Mouse (Mus musculus): ENCODE data around the gene Slc25a39. TPM values are rescaled to one million over a fixed set of nuclear protein-coding genes. Genes with fewer than 3 reads are reported as not detected.
"Not testable (repeated sequence)": the region's sequence is repeated elsewhere in the genome, so short reads cannot be mapped to it uniquely, and the experiment has no call there.

Slc25a39 gene
- polyA plus RNA-seq, 3 experiments from 2014 or later: 40.1 to 61.9 (median 53.3) TPM

DNA sequence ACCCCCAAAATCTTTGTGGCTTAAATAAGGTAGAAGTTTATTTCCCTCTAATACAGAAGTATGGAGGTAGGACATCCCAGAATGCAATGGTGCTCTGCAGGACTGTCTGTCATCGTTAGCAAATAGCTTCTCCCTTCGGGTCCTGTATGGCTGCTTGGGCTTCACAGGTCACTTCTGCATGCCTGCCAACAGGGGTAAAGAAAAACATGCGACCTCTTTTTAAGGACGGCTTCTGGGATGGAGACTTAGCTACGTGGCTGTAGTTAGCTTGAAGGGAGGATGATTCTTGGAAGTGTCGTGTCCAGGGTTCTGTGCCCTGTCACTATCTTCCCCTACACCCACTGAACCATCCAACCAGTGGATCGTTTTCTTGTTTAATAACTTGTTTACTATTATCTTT lies 37.5 kb downstream of the Slc25a39 start:
- ATAC-seq: no peak

DNA sequence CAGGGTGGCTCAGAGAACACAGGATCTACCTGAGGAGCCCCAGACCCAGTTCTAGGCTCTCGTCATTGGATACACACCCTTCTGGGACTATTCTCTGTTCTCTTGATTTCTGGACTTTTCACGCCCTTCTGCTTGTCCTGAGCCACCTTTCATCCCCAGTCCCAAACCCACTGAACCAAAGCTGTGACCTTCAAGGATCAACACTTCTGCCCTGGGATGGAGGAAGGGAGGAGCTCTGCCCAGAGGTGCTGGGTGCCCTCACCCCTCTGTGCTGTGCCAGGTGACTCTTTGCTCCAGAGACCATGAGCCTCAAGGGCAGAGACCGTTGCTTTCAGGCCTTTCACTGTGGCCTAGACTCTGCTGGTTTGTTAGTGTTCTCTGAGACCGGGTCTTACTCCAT lies 38.5 kb downstream of the Slc25a39 start:
- no peak for ATAC-seq

GRCm38 (mm10) chr11:102368347-102368746 lies 39.4 kb downstream of the Slc25a39 start:
- no peak for ATAC-seq

DNA sequence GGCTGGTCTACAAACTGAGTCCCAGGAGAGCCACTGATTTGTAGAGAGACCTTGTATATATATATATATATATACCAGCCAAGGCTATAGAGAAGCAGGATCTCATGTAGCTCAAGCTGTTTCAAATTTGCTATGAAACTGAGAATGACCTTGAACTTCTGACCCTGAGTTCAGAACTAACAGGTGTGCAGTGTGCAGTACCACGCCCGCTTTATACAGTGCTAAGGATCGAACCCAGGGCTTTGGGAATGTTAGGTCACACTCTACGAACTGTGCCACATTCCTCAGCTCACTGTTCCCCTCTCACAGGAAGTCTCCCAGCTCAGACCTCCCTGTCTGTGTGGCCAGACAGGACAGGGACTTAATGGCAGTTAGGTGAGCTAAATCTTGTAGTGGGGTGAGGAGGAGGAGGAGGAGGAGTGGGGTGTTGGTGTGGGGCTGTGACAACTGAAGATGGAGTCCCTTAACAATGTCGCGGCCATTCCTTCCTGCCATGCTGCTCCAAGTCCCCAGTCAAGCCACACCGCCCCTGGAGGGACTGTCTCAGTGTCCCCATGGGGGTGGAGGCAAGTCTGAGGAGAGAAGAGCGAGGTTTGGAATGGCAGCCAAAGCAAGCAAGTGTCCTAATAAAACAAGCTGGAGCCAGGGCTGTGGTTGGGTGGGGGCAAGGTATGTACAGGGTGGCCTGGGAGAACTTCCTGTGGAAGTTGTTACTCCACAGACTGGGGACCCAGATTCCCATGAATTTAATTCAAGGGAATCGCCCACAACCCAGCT lies 40.1 kb downstream of the Slc25a39 start:
- no peak for ATAC-seq

DNA sequence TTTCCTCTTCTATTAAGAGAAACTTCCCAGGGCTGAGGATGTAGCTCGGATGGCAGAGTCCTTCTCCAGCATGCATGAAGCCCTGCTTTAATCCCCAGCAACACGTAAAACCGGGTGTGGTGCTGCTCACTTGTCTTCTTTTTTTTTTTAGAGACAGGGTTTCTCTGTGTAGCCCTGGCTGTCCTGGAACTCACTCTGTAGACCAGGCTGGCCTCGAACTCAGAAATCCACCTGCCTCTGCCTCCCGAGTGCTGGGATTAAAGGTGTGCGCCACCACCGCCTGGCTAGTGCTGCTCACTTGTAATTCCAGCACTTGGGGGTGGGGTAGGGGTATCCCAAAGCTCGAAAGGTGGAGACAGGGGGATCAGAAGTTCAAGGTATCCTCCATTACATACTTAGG lies 41.6 kb downstream of the Slc25a39 start, which contains the start of gene Slc4a1:
TSS of gene Slc4a1 (minus strand) at position 101 of the 400 bp plus-strand sequence.
- not testable (repeated sequence) for ATAC-seq

DNA sequence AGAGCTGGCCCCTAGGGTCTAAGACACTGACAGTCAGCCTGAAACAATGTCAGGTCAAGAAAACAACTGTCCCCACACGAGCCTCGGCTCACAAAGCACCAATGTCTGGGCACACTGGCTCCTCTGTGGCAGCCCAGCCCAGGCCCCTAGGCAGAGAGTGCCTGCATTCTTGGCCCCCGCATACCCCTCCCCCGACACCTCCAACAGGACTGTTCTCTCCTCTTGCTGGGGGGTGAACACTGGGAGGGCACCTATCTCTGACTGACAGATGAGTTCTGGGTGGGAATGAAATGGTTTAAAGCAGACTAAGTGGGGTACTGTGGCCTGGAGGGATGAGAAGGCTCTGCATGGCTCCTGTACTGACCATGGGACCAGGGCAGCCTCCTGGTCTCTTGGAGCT lies 42.0 kb downstream of the Slc25a39 start:
- ATAC-seq: no peak

DNA sequence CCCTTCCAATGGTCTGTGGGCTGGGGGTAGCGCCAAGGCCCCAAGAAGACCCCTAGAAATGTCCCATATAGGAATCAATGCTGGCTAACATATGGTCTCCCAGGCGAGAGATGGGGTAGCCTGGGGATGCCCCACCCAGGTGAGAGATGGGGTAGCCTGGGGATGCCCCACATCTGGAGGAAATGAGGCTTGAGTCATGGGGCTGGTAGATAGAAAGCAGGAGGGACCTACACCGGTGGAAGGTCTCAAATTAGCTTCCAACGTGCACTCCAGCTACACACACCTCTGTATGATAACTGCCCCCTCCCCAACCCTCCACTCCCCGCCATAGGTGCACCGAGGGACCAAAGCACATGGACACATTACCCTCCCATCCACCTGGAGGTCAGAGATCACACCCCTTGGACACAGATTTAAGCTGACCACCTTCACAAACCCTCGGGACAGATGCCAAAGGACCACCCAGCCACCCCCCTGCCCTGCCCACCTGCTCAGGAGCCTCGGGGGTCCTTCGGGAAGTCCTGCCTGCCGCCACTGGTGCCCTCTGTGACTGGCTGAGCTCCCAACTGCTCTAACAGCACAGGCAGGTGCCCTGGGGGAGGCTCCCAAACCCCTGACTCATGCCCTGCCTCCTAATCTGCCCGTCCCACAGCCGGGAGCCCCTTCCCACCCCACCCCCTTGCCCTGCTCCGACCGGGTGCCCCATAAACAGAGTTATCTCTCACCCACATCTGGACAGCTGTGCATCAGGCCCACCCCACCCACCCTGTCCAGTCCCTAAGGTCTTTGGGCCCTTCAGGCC lies 43.0 kb downstream of the Slc25a39 start:
- ATAC-seq: no peak

- ATAC-seq: no peak
These were observed 44.1 kb downstream of the Slc25a39 start for GRCm38 (mm10) chr11:102363623-102364022.

GRCm38 (mm10) chr11:102361776-102362495 lies 45.8 kb downstream of the Slc25a39 start:
- no peak for ATAC-seq

- ATAC-seq: no peak
These were observed 49.4 kb downstream of the Slc25a39 start for GRCm38 (mm10) chr11:102358365-102358764.

DNA sequence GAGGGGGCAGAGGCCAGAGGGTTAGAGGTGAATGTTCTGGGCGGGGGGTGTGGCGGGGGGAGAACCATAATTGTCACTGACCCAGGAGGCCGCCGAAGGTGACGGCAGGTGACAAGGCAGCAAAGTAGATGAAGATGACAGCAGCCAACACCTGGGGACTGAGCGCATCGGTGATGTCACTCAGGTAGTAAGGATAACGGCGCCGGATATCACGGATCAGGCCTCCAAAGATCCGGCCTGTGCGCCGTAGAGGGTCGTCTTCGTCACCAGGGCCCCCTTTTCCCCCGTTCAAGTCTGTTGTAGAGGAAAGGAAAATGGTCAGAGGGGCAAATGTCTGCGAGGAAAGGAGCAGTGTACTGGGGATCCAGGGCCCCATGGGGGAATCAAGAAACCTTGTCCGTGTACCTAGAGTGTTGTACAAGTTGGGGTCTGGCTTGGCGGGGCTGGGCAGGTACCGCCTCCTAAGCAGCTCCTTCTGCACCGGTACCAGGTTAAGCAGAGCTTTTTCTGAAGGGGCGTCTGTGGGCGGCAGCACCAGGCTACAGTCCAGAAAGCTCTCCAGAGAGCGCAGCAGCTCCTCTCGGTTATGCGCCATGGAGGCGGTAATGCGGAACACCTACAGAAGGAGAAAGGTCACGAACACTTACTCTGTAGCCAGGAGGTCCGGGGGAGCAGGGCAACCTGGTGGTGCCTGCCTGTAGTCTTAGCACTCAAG lies 51.0 kb downstream of the Slc25a39 start:
- no peak for ATAC-seq

GRCm38 (mm10) chr11:102356190-102356589 lies 51.6 kb downstream of the Slc25a39 start:
- ATAC-seq: no peak

DNA sequence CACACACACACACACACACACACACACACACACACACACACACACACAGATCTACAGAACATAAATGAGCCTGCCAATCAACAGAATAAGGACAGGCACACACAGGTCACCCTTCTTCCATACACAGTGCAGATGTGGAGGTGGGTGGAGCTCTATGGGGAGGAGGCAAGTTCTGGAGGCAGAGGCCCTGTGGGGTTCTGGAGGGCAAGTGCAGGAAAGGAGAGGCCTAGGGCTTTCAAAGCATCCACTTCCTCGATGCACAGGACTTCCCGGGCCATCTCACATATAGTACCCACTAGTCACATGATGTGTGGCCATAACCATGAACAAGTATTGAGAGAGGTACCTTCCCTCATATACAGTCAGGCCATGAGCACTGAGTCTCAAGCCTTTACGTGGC lies 52.2 kb downstream of the Slc25a39 start:
- ATAC-seq: no peak

GRCm38 (mm10) chr11:102353021-102353431 lies 54.7 kb downstream of the Slc25a39 start:
- no peak for ATAC-seq

Other genes with a start within 250 kb of the Slc25a39 start
- 10 to 100 TPM; 58.3 to 99.6 (median 68.0) TPM for gene Lsm12, start 222.7 kb downstream of the Slc25a39 start, polyA plus RNA-seq (2017; shearing (Covaris generic))
- 10 to 100 TPM; 18.7 to 39.7 (median 37.9) TPM for gene G6pc3, start 218.3 kb downstream of the Slc25a39 start, polyA plus RNA-seq (2017; shearing (Covaris generic))
- gene Hdac5, start 177.8 kb downstream of the Slc25a39 start, polyA plus RNA-seq (2017; shearing (Covaris generic)): 1 to 10 TPM; 6.8 to 8.2 (median 7.7) TPM
- gene BC030867, start 159.1 kb downstream of the Slc25a39 start, polyA plus RNA-seq (2017; shearing (Covaris generic)): 1 to 10 TPM in 2 of 3 experiments, under 1 TPM in 1; 0.95 to 7.0 (median 1.5) TPM
- not detected for gene Asb16, start 139.2 kb downstream of the Slc25a39 start, polyA plus RNA-seq (2017; shearing (Covaris generic))
- 10 to 100 TPM; 43.1 to 61.2 (median 51.8) TPM for gene Tmub2, start 123.0 kb downstream of the Slc25a39 start, polyA plus RNA-seq (2017; shearing (Covaris generic))
- 1 to 10 TPM; 6.5 to 8.0 (median 6.9) TPM for gene Atxn7l3, start 111.3 kb downstream of the Slc25a39 start, polyA plus RNA-seq (2017; shearing (Covaris generic))
- gene Ubtf, start 88.2 kb downstream of the Slc25a39 start, polyA plus RNA-seq (2017; shearing (Covaris generic)): 10 to 100 TPM; 42.5 to 45.0 (median 44.6) TPM
- gene Slc4a1, start 41.7 kb downstream of the Slc25a39 start, polyA plus RNA-seq (2017; shearing (Covaris generic)): under 1 TPM in 1 of 3 experiments, not detected in 2; 0.08 TPM
- 1 to 10 TPM; 1.8 to 3.2 (median 2.0) TPM for gene Rundc3a, start 14.5 kb downstream of the Slc25a39 start, polyA plus RNA-seq (2017; shearing (Covaris generic))
- 10 to 100 TPM; 21.8 to 32.1 (median 26.1) TPM for gene Grn, start 22.4 kb upstream of the Slc25a39 start, polyA plus RNA-seq (2017; shearing (Covaris generic))
- gene Fam171a2, start 39.7 kb upstream of the Slc25a39 start, polyA plus RNA-seq (2017; shearing (Covaris generic)): not detected
- gene Itga2b, start 62.2 kb upstream of the Slc25a39 start, polyA plus RNA-seq (2017; shearing (Covaris generic)): 1 to 10 TPM in 1 of 3 experiments, under 1 TPM in 2; 0.45 to 2.0 (median 0.94) TPM
- 10 to 100 TPM; 58.6 to 77.0 (median 60.5) TPM for gene Gpatch8, start 148.4 kb upstream of the Slc25a39 start, polyA plus RNA-seq (2017; shearing (Covaris generic))
- gene Gm11627, start 171.5 kb upstream of the Slc25a39 start, polyA plus RNA-seq (2017; shearing (Covaris generic)): not detected
- gene Fzd2, start 196.4 kb upstream of the Slc25a39 start, polyA plus RNA-seq (2017; shearing (Covaris generic)): not detected